Mouse (Mus musculus): Measurements from ENCODE around the gene Slc13a5. TPM values are rescaled to one million over a fixed set of nuclear protein-coding genes. Genes with fewer than 3 reads are reported as not detected.

Gene Slc13a5
- total and polyA plus RNA-seq, 3 experiments: not detected

DNA sequence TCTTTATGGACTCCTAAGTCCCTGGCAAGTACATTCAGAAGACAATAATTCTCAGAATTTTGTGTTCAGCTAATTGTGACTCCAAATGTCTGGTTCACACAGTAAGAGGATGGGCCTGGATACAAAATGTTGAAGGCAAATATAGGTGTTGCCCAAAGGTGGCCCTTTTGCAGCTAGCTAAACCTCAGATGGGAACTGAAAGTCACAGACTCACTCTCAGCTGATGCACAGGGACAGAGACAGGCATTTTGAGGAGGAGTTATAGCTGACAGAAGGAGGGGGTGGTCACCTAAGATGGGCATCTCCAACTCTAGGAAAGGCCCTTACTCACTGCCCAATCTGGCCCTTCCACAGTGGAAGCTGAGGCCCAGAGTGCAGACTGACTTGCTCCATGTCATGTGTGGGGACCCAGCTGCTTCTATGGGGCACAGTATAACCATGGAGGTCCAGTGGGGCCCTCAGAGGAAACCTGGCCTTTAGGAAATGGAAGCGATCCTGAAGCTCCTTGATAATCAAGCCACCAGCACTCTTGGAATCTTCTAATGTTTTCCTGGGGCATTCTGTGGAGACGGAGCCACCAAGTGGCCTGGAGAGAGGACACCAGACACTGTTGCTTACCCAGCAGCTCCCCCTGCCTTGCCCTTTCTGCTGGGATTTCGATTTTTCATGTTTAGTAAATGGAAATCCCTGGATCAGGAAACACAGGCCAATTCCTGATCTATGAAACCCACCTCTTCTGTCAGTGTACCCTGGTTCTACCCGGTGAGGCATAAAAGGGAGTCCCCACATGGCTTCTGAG lies 26.8 kb downstream of the Slc13a5 start:
- TF ChIP-seq MAX (IDR thresholded peaks at IDR 0.05; ENCODE audit: low read length) (no peak), MEF2A (IDR thresholded peaks at IDR 0.05; ENCODE audit: extremely low read depth, insufficient replicate concordance, low read depth, low read length, poor library complexity, severe bottlenecking) (no peak), GABPA (IDR thresholded peaks at IDR 0.05; ENCODE audit: low read depth, low read length) (no peak), E2F4 (IDR thresholded peaks at IDR 0.05; ENCODE audit: borderline replicate concordance, low read depth, low read length) (no peak), ELF1 (IDR thresholded peaks at IDR 0.05; ENCODE audit: low read depth, low read length) (no peak), MAFK (IDR thresholded peaks at IDR 0.05; ENCODE audit: borderline replicate concordance, low read depth, low read length) (no peak), ZC3H11A (IDR thresholded peaks at IDR 0.05; ENCODE audit: low read depth, low read length) (no peak), CTCF (IDR thresholded peaks at IDR 0.05 in 2 of 3, conservative IDR thresholded peaks at IDR 0.05 in 1 of 3; ENCODE audit: control insufficient read depth in 1 of 3, insufficient read depth in 1 of 3, low read depth in 2 of 3, low read length in 3 of 3, poor library complexity in 1 of 3, severe bottlenecking in 1 of 3) (no peak), HCFC1 (IDR thresholded peaks at IDR 0.05; ENCODE audit: low read depth, low read length) (no peak), SIN3A (IDR thresholded peaks at IDR 0.05; ENCODE audit: low read length) (no peak), RAD21 (IDR thresholded peaks at IDR 0.05; ENCODE audit: low read depth, low read length) (no peak), SMC3 (IDR thresholded peaks at IDR 0.05; ENCODE audit: low read depth, low read length) (no peak), RCOR1 (IDR thresholded peaks at IDR 0.05; ENCODE audit: low read depth, low read length) (no peak), ETS1 (IDR thresholded peaks at IDR 0.05; ENCODE audit: low read depth, low read length) (no peak), UBTF (IDR thresholded peaks at IDR 0.05; ENCODE audit: borderline replicate concordance, insufficient read depth, low read depth, low read length) (no peak), MYB (IDR thresholded peaks at IDR 0.05; ENCODE audit: low read depth, low read length) (no peak)
- H3K9me3 ChIP-seq (replicated peaks; ENCODE audit: insufficient read depth, low read length): no peaks in the 10 kb centered on the region
- no peak overlapping the region for H3K27ac ChIP-seq (ENCODE audit: control insufficient read depth, low read depth, low read length)
- no peak overlapping the region for H3K4me3 ChIP-seq (ENCODE audit: control insufficient read depth in 1 of 2, insufficient read depth in 1 of 2, low read depth in 2 of 2, low read length in 2 of 2)
- DNase-seq (ENCODE audit: low read depth, low spot score): no peak
- no peaks in the 10 kb centered on the region for H3K36me3 ChIP-seq (ENCODE audit: control insufficient read depth in 1 of 2, insufficient read depth in 2 of 2, low read length in 2 of 2)
- H3K9ac ChIP-seq (ENCODE audit: control insufficient read depth, low read depth, low read length, poor library complexity, severe bottlenecking): no peak overlapping the region
- H3K79me2 ChIP-seq (ENCODE audit: control insufficient read depth, insufficient read depth, low read length, poor library complexity): no peaks in the 10 kb centered on the region
- peaks cover 15 to 27% of the 10 kb centered on the region in 2 experiments for H3K27me3 ChIP-seq (ENCODE audit: control insufficient read depth in 1 of 2, insufficient read depth in 2 of 2, low read length in 2 of 2)
- H3K4me1 ChIP-seq (ENCODE audit: control insufficient read depth in 1 of 2, insufficient read depth in 2 of 2, low read length in 2 of 2): no peaks in the 10 kb centered on the region

DNA sequence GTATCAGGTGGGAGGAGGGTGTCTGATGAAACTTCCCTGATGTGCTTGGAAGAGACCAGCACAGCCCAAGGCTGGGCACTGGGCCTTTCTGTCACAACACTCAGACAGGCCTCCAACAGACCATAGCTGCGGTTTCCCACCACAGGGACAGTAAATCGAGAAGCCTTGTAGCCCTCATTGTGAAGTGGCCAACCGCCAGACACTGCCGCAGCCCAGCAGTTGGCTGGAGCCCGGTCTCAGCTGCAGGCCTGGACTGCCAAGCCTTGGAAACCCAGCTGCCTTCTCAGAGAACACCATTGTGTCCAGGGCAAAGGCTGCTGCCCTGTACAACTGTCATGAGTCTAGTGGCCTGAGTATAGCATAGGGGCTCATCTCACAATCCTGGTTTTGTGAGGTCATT lies 33.0 kb downstream of the Slc13a5 start:
- Histone ChIP-seq H3K36me3 (ENCODE audit: control insufficient read depth in 1 of 2, insufficient read depth in 2 of 2, low read length in 2 of 2) (no peaks in the 10 kb centered on the region), H3K79me2 (ENCODE audit: control insufficient read depth, insufficient read depth, low read length, poor library complexity) (no peaks in the 10 kb centered on the region)
- TF ChIP-seq EP300 (IDR thresholded peaks at IDR 0.05; ENCODE audit: low read depth in 1 of 2, low read length in 2 of 2) (no peak), ELF1 (IDR thresholded peaks at IDR 0.05; ENCODE audit: low read depth, low read length) (no peak), MYC (IDR thresholded peaks at IDR 0.05; ENCODE audit: low read depth, low read length) (no peak), MYB (IDR thresholded peaks at IDR 0.05; ENCODE audit: low read depth, low read length) (no peak), KAT2A (conservative IDR thresholded peaks at IDR 0.05; ENCODE audit: low read depth, low read length) (no peak), ZC3H11A (IDR thresholded peaks at IDR 0.05; ENCODE audit: low read depth, low read length) (no peak), UBTF (IDR thresholded peaks at IDR 0.05; ENCODE audit: borderline replicate concordance, insufficient read depth, low read depth, low read length) (no peak), BHLHE40 (IDR thresholded peaks at IDR 0.05; ENCODE audit: borderline replicate concordance, low read depth, low read length) (no peak), USF1 (IDR thresholded peaks at IDR 0.05; ENCODE audit: low read depth, low read length) (no peak), JUND (IDR thresholded peaks at IDR 0.05; ENCODE audit: low read depth, low read length) (no peak)

More for the DNA sequence above, 33.0 kb downstream of the Slc13a5 start:
- no peak overlapping the region for H3K9ac ChIP-seq (ENCODE audit: control insufficient read depth, low read depth, low read length, poor library complexity, severe bottlenecking)
- no peak overlapping the region for H3K4me3 ChIP-seq (ENCODE audit: control insufficient read depth in 1 of 2, insufficient read depth in 1 of 2, low read depth in 2 of 2, low read length in 2 of 2)
- H3K4me1 ChIP-seq (ENCODE audit: control insufficient read depth in 1 of 2, insufficient read depth in 2 of 2, low read length in 2 of 2): no peaks in the 10 kb centered on the region
- H3K9me3 ChIP-seq (replicated peaks; ENCODE audit: insufficient read depth, low read length): no peaks in the 10 kb centered on the region
- DNase-seq (ENCODE audit: low read depth, low spot score): no peak
- peaks cover 31 to 41% of the 10 kb centered on the region in 2 experiments for H3K27me3 ChIP-seq (ENCODE audit: control insufficient read depth in 1 of 2, insufficient read depth in 2 of 2, low read length in 2 of 2)
- H3K27ac ChIP-seq (ENCODE audit: control insufficient read depth, low read depth, low read length): no peak overlapping the region

Measured in MEL (cell line).